Mouse (Mus musculus): ENCODE measurements around the gene Fubp1. TPM values are rescaled to one million over a fixed set of nuclear protein-coding genes. Genes with fewer than 3 reads are reported as not detected.

Gene Fubp1
- 152 TPM for polyA plus RNA-seq (2017; shearing (Covaris generic))

GRCm38 (mm10) chr3:152209967-152210634 lies at the start of gene Fubp1, which contains the start of gene Dnajb4:
Gene Fubp1, plus strand, starts transcription at chr3:152210422.
Gene Dnajb4, minus strand, starts transcription at chr3:152210302.

GRCm38 (mm10) chr3:152166099-152166423 lies 44.2 kb upstream of the Fubp1 start, which contains the start of gene Gipc2:
Gene Gipc2, minus strand, starts transcription at chr3:152166230.

GRCm38 (mm10) chr3:152266036-152266421 lies 55.8 kb downstream of the Fubp1 start, which contains the start of gene Nexn:
Gene Nexn, minus strand, starts transcription at chr3:152266350.

Other genes starting within 250 kb of the Fubp1 start
- gene Gipc2, start 44.2 kb upstream of the Fubp1 start, polyA plus RNA-seq (2017; shearing (Covaris generic)), result not detected
- gene Dnajb4, start 120 bp upstream of the Fubp1 start, polyA plus RNA-seq (2017; shearing (Covaris generic)), result 49.1 TPM
- gene Nexn, start 55.9 kb downstream of the Fubp1 start, polyA plus RNA-seq (2017; shearing (Covaris generic)), result not detected
- 13.1 TPM for gene Miga1, start 130.0 kb downstream of the Fubp1 start, polyA plus RNA-seq (2017; shearing (Covaris generic))
- 65.5 TPM for gene Usp33, start 136.1 kb downstream of the Fubp1 start, polyA plus RNA-seq (2017; shearing (Covaris generic))
- gene Zzz3, start 185.1 kb downstream of the Fubp1 start, polyA plus RNA-seq (2017; shearing (Covaris generic)), result 91.8 TPM

Data from naive thymus-derived CD4-positive, alpha-beta T cell, adult 5 months (primary cell).